Mouse (Mus musculus) cerebellum, adult 2 months (tissue): Measurements from ENCODE around the gene Agk.

ENCODE experiments used
- CTCF ChIP-seq: fragments of 200-500 bp; IDR thresholded peaks from 2 replicates; pipeline ENCODE4 v1.5.1; 2011; ENCODE audit warnings: low read depth, mild to moderate bottlenecking, control low read depth, low read length, moderate library complexity, borderline replicate concordance; ENCODE audit not compliant: insufficient read depth
- POLR2A ChIP-seq: fragments of 200-500 bp; IDR thresholded peaks from 2 replicates; pipeline ENCODE4 v1.6.1; 2011; ENCODE audit warnings: low read length, control low read depth, borderline replicate concordance; ENCODE audit not compliant: insufficient read depth

DNA sequence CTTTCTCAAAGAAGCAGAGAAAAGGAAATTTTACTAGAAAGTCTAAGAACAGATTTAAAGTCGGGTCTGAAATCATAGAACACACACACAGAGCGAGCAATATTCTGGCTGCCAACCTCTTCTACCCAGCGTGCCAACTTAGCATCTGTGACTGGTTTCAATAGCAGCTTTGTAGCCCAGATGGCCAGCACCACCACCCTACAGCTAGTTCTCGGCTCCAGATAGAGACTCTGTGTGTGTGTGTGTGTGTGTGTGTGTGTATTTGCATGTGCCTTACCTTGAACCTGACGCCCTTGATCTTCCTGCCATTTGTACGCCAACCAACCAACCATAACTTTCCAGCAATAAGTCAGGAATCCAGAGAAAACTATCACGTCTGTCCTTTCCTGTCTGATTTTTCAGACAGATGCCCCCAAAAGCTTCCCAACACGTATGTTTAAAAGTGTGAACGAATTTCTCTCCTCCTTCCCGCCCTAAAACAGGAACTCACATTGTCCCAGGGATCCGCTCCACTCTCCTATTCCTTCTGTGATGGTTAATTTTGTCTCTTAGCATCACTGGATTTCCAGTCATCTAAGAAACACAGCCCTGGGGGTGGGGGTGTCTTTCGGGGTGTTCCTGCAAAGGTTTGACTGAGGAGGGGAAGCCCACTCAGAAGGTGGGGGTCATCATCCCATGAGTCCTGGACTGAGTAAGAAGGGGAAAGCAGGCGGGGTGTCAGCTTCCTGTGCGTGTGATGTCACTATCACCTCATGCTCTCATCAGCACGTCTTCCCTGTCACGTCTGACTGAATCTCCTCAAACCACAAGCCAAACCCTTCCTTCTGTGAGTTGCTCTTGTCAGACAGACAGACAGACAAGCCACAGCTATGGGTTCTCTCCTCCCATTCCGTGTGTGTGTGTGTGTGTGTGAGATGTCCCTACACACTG, 107.6 kb downstream of the Agk start:
- TF ChIP-seq CTCF: no peak
- no peak for TF ChIP-seq POLR2A
